In genomic region chr4:155328385-155328784, GRCm38 (mm10) we compare ENCODE assay signal across 1 mouse cellular context. TPM values are rescaled to one million over a fixed set of nuclear protein-coding genes. Genes with fewer than 3 reads are reported as not detected.
"Had no signal": no experiment of that assay in that cellular context is flagged by ENCODE, and none has a peak within 500 bp of the region (broad histone marks: within the 10 kb centered on the region; RNA-seq: fewer than 3 reads in every experiment).

No protein-coding gene starts in this region.

RNA-seq across cellular contexts. Expression of gene Prkcz, which starts 32.8 kb away (rescaled TPM):
- total RNA-seq: hematopoietic stem cell, adult 5-6 weeks had no signal
